9 mouse cellular contexts compared by ENCODE assay signal in genomic region chr1:63729796-63730195, GRCm38 (mm10). TPM values are rescaled to one million over a fixed set of nuclear protein-coding genes. Genes with fewer than 3 reads are reported as not detected.
A peak's percentile ranks its signal among the peaks of the same experiment; 100 is the strongest.
DNase-seq lines count a peak whose midpoint lies in the region; ATAC-seq and TF ChIP-seq lines count a peak whose summit lies in the region.
"Had no signal": no experiment of that assay in that cellular context is flagged by ENCODE, and none has a peak within 500 bp of the region (broad histone marks: within the 10 kb centered on the region; RNA-seq: fewer than 3 reads in every experiment).

No protein-coding gene starts in this region.

- H3K4me1 ChIP-seq in heart, embryonic 14.5 days (ENCODE audit: control insufficient read depth in 2 of 2, insufficient read depth in 2 of 2, low read length in 2 of 2) = peaks cover 0 to 6% of the 10 kb centered on the region in 2 experiments; a peak in 2 of 4 replicates
- peaks cover 7 to 30% of the 10 kb centered on the region in 2 experiments; a peak in 3 of 4 replicates for H3K4me1 ChIP-seq in CH12.LX (ENCODE audit: control insufficient read depth in 1 of 2, insufficient read depth in 2 of 2)
- peaks cover 16% of the 10 kb centered on the region for H3K4me1 ChIP-seq in forebrain, embryonic 12.5 days
- H3K4me1 ChIP-seq in liver, embryonic 15.5 days (replicated peaks) = peaks cover 21% of the 10 kb centered on the region

- TF ChIP-seq RAD21 in CH12.LX (IDR thresholded peaks at IDR 0.05; ENCODE audit: low read depth, low read length) = no peak

- WGBS in heart, embryonic 14.5 days = 44% methylated on average over 8 of the region's 8 CpGs
- WGBS in forebrain, embryonic 12.5 days = 40% methylated on average over 8 of the region's 8 CpGs
- 54% methylated on average over 8 of the region's 8 CpGs for WGBS in liver, embryonic 15.5 days (ENCODE audit: insufficient replicate concordance)

- DNase-seq in heart, adult 18-20 months = no peak
- DNase-seq in CH12.LX (ENCODE audit: extremely low read depth) = no peak
- no peak for DNase-seq in cerebellum, adult 9-11 months
- DNase-seq in spleen, postnatal 4 days (ENCODE audit: low spot score in 2 of 2) = no peak
- no peak for DNase-seq in retina, embryonic 14.5 days (ENCODE audit: low spot score)

- no peaks in the 10 kb centered on the region for H3K27me3 ChIP-seq in heart, embryonic 14.5 days (ENCODE audit: control insufficient read depth, insufficient read depth, low read length)
- no peaks in the 10 kb centered on the region for H3K27me3 ChIP-seq in CH12.LX (replicated peaks)
- peaks cover 7% of the 10 kb centered on the region for H3K27me3 ChIP-seq in forebrain, embryonic 12.5 days
- no peaks in the 10 kb centered on the region for H3K27me3 ChIP-seq in liver, embryonic 15.5 days

- no peaks in the 10 kb centered on the region for H3K9me3 ChIP-seq in heart, embryonic 14.5 days (ENCODE audit: control insufficient read depth, low read length)
- H3K9me3 ChIP-seq in CH12.LX (replicated peaks; ENCODE audit: low read length) = no peaks in the 10 kb centered on the region
- H3K9me3 ChIP-seq in forebrain, embryonic 12.5 days = no peaks in the 10 kb centered on the region
- H3K9me3 ChIP-seq in liver, embryonic 15.5 days (replicated peaks) = no peaks in the 10 kb centered on the region

- TF ChIP-seq EP300 in CH12.LX (IDR thresholded peaks at IDR 0.05; ENCODE audit: low read length) = no peak

- no peak for TF ChIP-seq CTCF in CH12.LX (conservative IDR thresholded peaks at IDR 0.05 in 1 of 2, IDR thresholded peaks at IDR 0.05 in 1 of 2; ENCODE audit: low read depth in 2 of 2, low read length in 2 of 2)

- peak overlapping the region; percentile 79 for H3K4me2 ChIP-seq in heart, embryonic 14.5 days (ENCODE audit: low read length)
- peak overlapping the region; percentile 80 for H3K4me2 ChIP-seq in CH12.LX (ENCODE audit: insufficient read depth, low read depth, poor library complexity, severe bottlenecking)
- H3K4me2 ChIP-seq in forebrain, embryonic 12.5 days = peak overlapping the region; percentile 65
- peak overlapping the region; percentile 65 for H3K4me2 ChIP-seq in liver, embryonic 15.5 days

- ATAC-seq in heart, embryonic 14.5 days (ENCODE audit: insufficient number of reproducible peaks, insufficient read depth, low FRiP score, low read depth) = no peak
- no peak for ATAC-seq in forebrain, embryonic 12.5 days (ENCODE audit: low FRiP score)
- peak; percentile 9; the same call in 1 of the 2 replicates for ATAC-seq in liver, embryonic 15.5 days (ENCODE audit: insufficient read depth)

- no peak for TF ChIP-seq POLR2A in CH12.LX (IDR thresholded peaks at IDR 0.05; ENCODE audit: low read depth, low read length)

- H3K79me2 ChIP-seq in CH12.LX (replicated peaks; ENCODE audit: control insufficient read depth, extremely low read depth, insufficient read depth, poor library complexity, severe bottlenecking) = peaks cover 23% of the 10 kb centered on the region

- H3K4me3 ChIP-seq in heart, embryonic 14.5 days (ENCODE audit: control insufficient read depth in 1 of 2, insufficient read depth in 1 of 2, low read depth in 1 of 2, low read length in 2 of 2) = peak overlapping the region; percentile 69 to 98
- H3K4me3 ChIP-seq in CH12.LX (replicated peaks in 1 of 3; ENCODE audit: low read depth in 2 of 3, low read length in 2 of 3, poor library complexity in 1 of 3) = peak overlapping the region in 2 of 3 experiments; percentile 26 to 83
- peak overlapping the region; percentile 58 for H3K4me3 ChIP-seq in forebrain, embryonic 12.5 days (replicated peaks)
- H3K4me3 ChIP-seq in liver, embryonic 15.5 days (replicated peaks) = peak overlapping the region; percentile 73

- in situ Hi-C loops in CH12.LX (cut with MboI; ENCODE audit: low pct_ligation_motif_present, low pct_unique_long_range_greater_than_20kb, low sequenced_read_pairs) = no loop called here

- 0 out of 2 replicates have a peak, but pooled peaks cover 3% of the 10 kb centered on the region for H3K36me3 ChIP-seq in heart, embryonic 14.5 days (ENCODE audit: control insufficient read depth, insufficient read depth, low read length)
- H3K36me3 ChIP-seq in CH12.LX (replicated peaks in 1 of 2; ENCODE audit: control insufficient read depth in 1 of 2, insufficient read depth in 1 of 2, low read length in 1 of 2) = peaks cover 6 to 16% of the 10 kb centered on the region in 2 experiments
- no peaks in the 10 kb centered on the region for H3K36me3 ChIP-seq in forebrain, embryonic 12.5 days (replicated peaks)
- H3K36me3 ChIP-seq in liver, embryonic 15.5 days (replicated peaks) = no peaks in the 10 kb centered on the region

- peak overlapping the region; percentile 83 for H3K9ac ChIP-seq in heart, embryonic 14.5 days (ENCODE audit: low read length)
- no peak overlapping the region; the same call in 1 of the 2 replicates for H3K9ac ChIP-seq in CH12.LX (ENCODE audit: insufficient read depth, low read depth)
- peak overlapping the region; percentile 56; the same call in 1 of the 2 replicates for H3K9ac ChIP-seq in forebrain, embryonic 12.5 days
- H3K9ac ChIP-seq in liver, embryonic 15.5 days = no peak overlapping the region

- dilution Hi-C loops in CH12.LX (cut with MboI; ENCODE audit: extremely low pct_ligation_motif_present, extremely low pct_unique_long_range_greater_than_20kb, low sequenced_read_pairs) = no loop called here

- no peak overlapping the region for H3K27ac ChIP-seq in heart, embryonic 14.5 days (replicated peaks in 1 of 2; ENCODE audit: control insufficient read depth in 1 of 2, insufficient read depth in 1 of 2, low read depth in 2 of 2, low read length in 2 of 2)
- H3K27ac ChIP-seq in CH12.LX (ENCODE audit: insufficient read depth, low read depth) = no peak overlapping the region
- no peak overlapping the region for H3K27ac ChIP-seq in forebrain, embryonic 12.5 days
- H3K27ac ChIP-seq in liver, embryonic 15.5 days (replicated peaks) = no peak overlapping the region

TF ChIP-seq in CH12.LX, 34 proteins besides CTCF, POLR2A, EP300 and RAD21:
- TF ChIP-seq PAX5 (IDR thresholded peaks at IDR 0.05; ENCODE audit: low read length) (no peak), MAX (IDR thresholded peaks at IDR 0.05; ENCODE audit: low read length) (no peak), ZC3H11A (IDR thresholded peaks at IDR 0.05; ENCODE audit: low read depth, low read length) (no peak), KAT2A (IDR thresholded peaks at IDR 0.05; ENCODE audit: insufficient replicate concordance, low read length) (no peak), SMC3 (IDR thresholded peaks at IDR 0.05; ENCODE audit: low read depth, low read length) (no peak), E2F4 (IDR thresholded peaks at IDR 0.05; ENCODE audit: insufficient replicate concordance, low read depth, low read length) (no peak), JUND (conservative IDR thresholded peaks at IDR 0.05; ENCODE audit: low read depth, low read length) (no peak), TBP (conservative IDR thresholded peaks at IDR 0.05; ENCODE audit: low read depth, low read length) (no peak), USF2 (conservative IDR thresholded peaks at IDR 0.05; ENCODE audit: low read depth, low read length) (no peak), TCF12 (IDR thresholded peaks at IDR 0.05; ENCODE audit: low read depth, low read length) (no peak), JUN (IDR thresholded peaks at IDR 0.05; ENCODE audit: insufficient read depth, low read depth, low read length) (no peak)

RNA-seq across cellular contexts. Expression of gene Mdh1b, which starts 0.3 kb away (rescaled TPM):
- polyA plus RNA-seq in heart, embryonic 14.5 days (2014; fragmentation: Nextera tagmentation; extraction: Ambion mirVana) = not detected in 2 replicates
- total RNA-seq in heart, adult 18-20 months (2021) = under 1 TPM in 1 of 2 experiments, not detected in 1; 0.21 TPM
- total RNA-seq in CH12.LX (2012; rRNA removed) = 0.13 TPM in 1 of 2 replicates, not detected in the other
- total RNA-seq in CH12.LX (2014; rRNA removed) = 0.35 and 0.46 TPM in 2 replicates
- polyA plus RNA-seq in CH12.LX (2012; ENCODE audit: insufficient read length, low read depth) = 0.19 and 0.49 TPM in 2 replicates
- polyA plus RNA-seq in forebrain, embryonic 12.5 days (2016; fragmentation: Nextera tagmentation; extraction: Ambion mirVana) = 0.33 and 0.42 TPM in 2 replicates
- polyA plus RNA-seq in liver, embryonic 15.5 days (2015; fragmentation: Nextera tagmentation; extraction: Ambion mirVana) = not detected in 2 replicates

RNA-seq across cellular contexts. Expression of gene Fastkd2, which starts 0.6 kb away (rescaled TPM):
- polyA plus RNA-seq in heart, embryonic 14.5 days (2014; fragmentation: Nextera tagmentation; extraction: Ambion mirVana) = 56.0 and 63.9 TPM in 2 replicates
- 10 to 100 TPM; 28.6 to 40.6 TPM for total RNA-seq in heart, adult 18-20 months (2021)
- 54.9 and 67.9 TPM in 2 replicates for total RNA-seq in CH12.LX (2012; rRNA removed)
- total RNA-seq in CH12.LX (2014; rRNA removed) = 88.3 and 94.5 TPM in 2 replicates
- 56.8 and 63.0 TPM in 2 replicates for polyA plus RNA-seq in CH12.LX (2012; ENCODE audit: insufficient read length, low read depth)
- 57.7 and 69.3 TPM in 2 replicates for polyA plus RNA-seq in forebrain, embryonic 12.5 days (2016; fragmentation: Nextera tagmentation; extraction: Ambion mirVana)
- polyA plus RNA-seq in liver, embryonic 15.5 days (2015; fragmentation: Nextera tagmentation; extraction: Ambion mirVana) = 29.0 and 31.6 TPM in 2 replicates

RNA-seq across cellular contexts. Expression of gene 4933402D24Rik, which starts 39.3 kb away (rescaled TPM):
- 0.15 TPM in 1 of 2 replicates, not detected in the other for polyA plus RNA-seq in heart, embryonic 14.5 days (2014; fragmentation: Nextera tagmentation; extraction: Ambion mirVana)
- not detected for total RNA-seq in heart, adult 18-20 months (2021)
- not detected in 2 replicates for total RNA-seq in CH12.LX (2012; rRNA removed)
- total RNA-seq in CH12.LX (2014; rRNA removed) = not detected in 2 replicates
- polyA plus RNA-seq in CH12.LX (2012; ENCODE audit: insufficient read length, low read depth) = 0.18 TPM in 1 of 2 replicates, not detected in the other
- polyA plus RNA-seq in forebrain, embryonic 12.5 days (2016; fragmentation: Nextera tagmentation; extraction: Ambion mirVana) = 0.33 and 0.38 TPM in 2 replicates
- polyA plus RNA-seq in liver, embryonic 15.5 days (2015; fragmentation: Nextera tagmentation; extraction: Ambion mirVana) = not detected in 2 replicates
- polyA plus RNA-seq: gonadal fat pad, adult 2 months had no signal

RNA-seq across cellular contexts. Expression of gene Dytn, which starts 43.1 kb away (rescaled TPM):
- not detected in 2 replicates for polyA plus RNA-seq in heart, embryonic 14.5 days (2014; fragmentation: Nextera tagmentation; extraction: Ambion mirVana)
- total RNA-seq in heart, adult 18-20 months (2021) = not detected
- total RNA-seq in CH12.LX (2012; rRNA removed) = not detected in 2 replicates
- not detected in 2 replicates for total RNA-seq in CH12.LX (2014; rRNA removed)
- not detected in 2 replicates for polyA plus RNA-seq in CH12.LX (2012; ENCODE audit: insufficient read length, low read depth)
- polyA plus RNA-seq in forebrain, embryonic 12.5 days (2016; fragmentation: Nextera tagmentation; extraction: Ambion mirVana) = not detected in 2 replicates
- polyA plus RNA-seq in liver, embryonic 15.5 days (2015; fragmentation: Nextera tagmentation; extraction: Ambion mirVana) = not detected in 2 replicates
- polyA plus RNA-seq: gonadal fat pad, adult 2 months had no signal

Comparison
In these comparisons a context has a peak if more than half of its experiments do, and no peak if none do; other contexts are left out.
1. H3K9ac ChIP-seq: peak in heart, embryonic 14.5 days (single experiment) and forebrain, embryonic 12.5 days (single experiment); none in CH12.LX (single experiment) and liver, embryonic 15.5 days (single experiment).
2. Peak in every context shown above with its lines, with median percentiles within 50 percentile points of each other: H3K4me2 ChIP-seq and H3K4me3 ChIP-seq.